Comparison of ENCODE assay signal across 8 mouse cellular contexts in genomic region chr1:58897561-58897960, GRCm38 (mm10).
DNase-seq lines count a peak whose midpoint lies in the region; ATAC-seq and TF ChIP-seq lines count a peak whose summit lies in the region.
"Not testable (repeated sequence)": the region's sequence is repeated elsewhere in the genome, so short reads cannot be mapped to it uniquely, and the experiment has no call there.

No protein-coding gene starts in this region.

- not testable (repeated sequence) for H3K4me3 ChIP-seq in ES-Bruce4 (ENCODE audit: low read depth, low read length); intestine, embryonic 14.5 days (ENCODE audit: low read depth, low read length); layer of hippocampus, adult 2 months

- not testable (repeated sequence) for TF ChIP-seq EP300 in ES-Bruce4 (IDR thresholded peaks at IDR 0.05; ENCODE audit: insufficient read depth, low read depth, low read length)

- H3K9me3 ChIP-seq in ES-Bruce4 (replicated peaks; ENCODE audit: control insufficient read depth, insufficient read depth, low read length, poor library complexity, severe bottlenecking); intestine, embryonic 14.5 days (ENCODE audit: control insufficient read depth, low read length): not testable (repeated sequence)

- peak; percentile 26 for TF ChIP-seq CTCF in ES-Bruce4 (IDR thresholded peaks at IDR 0.05; ENCODE audit: low read depth, low read length)
- peak; percentile 65 for TF ChIP-seq CTCF in layer of hippocampus, adult 2 months (conservative IDR thresholded peaks at IDR 0.05)

- DNase-seq in intestine, embryonic 14.5 days (ENCODE audit: low spot score): not testable (repeated sequence)
- peak in 1 of 2 experiments; percentile 16 for DNase-seq in layer of hippocampus, adult 2 months (ENCODE audit: low spot score in 2 of 2)
- peak; percentile 22 to 29 for DNase-seq in lung, adult 18-20 months
- peak; percentile 51 for DNase-seq in thymus, postnatal 25 days

- not testable (repeated sequence) for H3K27ac ChIP-seq in ES-Bruce4 (ENCODE audit: insufficient read depth, low read length); intestine, embryonic 14.5 days (ENCODE audit: low read depth); layer of hippocampus, adult 2 months

- H3K36me3 ChIP-seq in ES-Bruce4 (ENCODE audit: control insufficient read depth, insufficient read depth, low read length, poor library complexity, severe bottlenecking): not testable (repeated sequence)
- H3K36me3 ChIP-seq in intestine, embryonic 14.5 days (ENCODE audit: control insufficient read depth, insufficient read depth, low read length): peaks cover 13% of the 10 kb centered on the region; the same call in 1 of the 2 replicates

- not testable (repeated sequence) for H3K9ac ChIP-seq in ES-Bruce4 (ENCODE audit: low read depth, poor library complexity, severe bottlenecking); intestine, embryonic 14.5 days (ENCODE audit: low read length)

- H3K4me1 ChIP-seq in ES-Bruce4 (ENCODE audit: control insufficient read depth, insufficient read depth, low read length); intestine, embryonic 14.5 days (replicated peaks; ENCODE audit: control insufficient read depth, insufficient read depth, low read length): not testable (repeated sequence)

- H3K4me2 ChIP-seq in intestine, embryonic 14.5 days (ENCODE audit: low read length): not testable (repeated sequence)

- ATAC-seq in common myeloid progenitor, adult 5-6 weeks (replicated peaks; ENCODE audit: low read depth, poor library complexity, severe bottlenecking): peak; percentile 99
- ATAC-seq in granulocyte monocyte progenitor cell, adult 5-6 weeks (replicated peaks; ENCODE audit: poor library complexity, severe bottlenecking): peak; percentile 89
- ATAC-seq in intestine, embryonic 14.5 days (replicated peaks; ENCODE audit: low FRiP score, low TSS enrichment, low read depth): 0 out of 2 replicates have a peak, but pooled peaks have one; percentile 40
- ATAC-seq in neutrophil, adult 5-6 weeks (ENCODE audit: extremely low read depth, insufficient number of reproducible peaks, low FRiP score, poor library complexity, severe bottlenecking): peak; percentile 93; the same call in 1 of the 2 replicates

- not testable (repeated sequence) for H3K27me3 ChIP-seq in ES-Bruce4 (ENCODE audit: control insufficient read depth, insufficient read depth, low read length, poor library complexity, severe bottlenecking); intestine, embryonic 14.5 days (replicated peaks; ENCODE audit: control insufficient read depth, insufficient read depth, low read length)

- WGBS in intestine, embryonic 14.5 days: 30% methylated on average over 3 of the region's 3 CpGs

- not testable (repeated sequence) for TF ChIP-seq POLR2A in ES-Bruce4 (IDR thresholded peaks at IDR 0.05; ENCODE audit: insufficient read depth, low read length)

Comparison
In these comparisons a context has a peak if more than half of its experiments do, and no peak if none do; other contexts are left out.
1. ATAC-seq: peak in every context shown above with its lines; median percentile 99 in common myeloid progenitor, adult 5-6 weeks; 93 in neutrophil, adult 5-6 weeks; 89 in granulocyte monocyte progenitor cell, adult 5-6 weeks; 40 in intestine, embryonic 14.5 days.